Mouse (Mus musculus) limb, embryonic 15.5 days (tissue): ENCODE results near the gene Wee1. TPM values are rescaled to one million over a fixed set of nuclear protein-coding genes. Genes with fewer than 3 reads are reported as not detected.

Experiments
- ATAC-seq: fragments of 200-750 bp; cut with Nextera tagmentation; 2 replicates; pipeline ENCODE4 v1.8.0; 2017; ENCODE audit warnings: low read depth, moderate TSS enrichment; ENCODE audit not compliant: insufficient number of reproducible peaks, low FRiP score, low TSS enrichment
- H3K27ac ChIP-seq: fragments of 300-500 bp; sonication (generic); 2 replicates; pipeline ENCODE4 v1.5.1; 2015; ENCODE audit warnings: moderate library complexity, mild to moderate bottlenecking, inconsistent platforms
- H3K27me3 ChIP-seq: fragments of 300-500 bp; sonication (generic); 2 replicates; pipeline ENCODE4 v1.6.1; 2015; ENCODE audit warnings: inconsistent platforms
- H3K36me3 ChIP-seq: fragments of 300-500 bp; sonication (generic); 2 replicates; pipeline ENCODE4 v1.6.1; 2015; ENCODE audit warnings: inconsistent platforms
- H3K4me1 ChIP-seq: fragments of 300-500 bp; sonication (generic); 2 replicates; pipeline ENCODE4 v1.6.1; 2015; ENCODE audit warnings: inconsistent platforms
- H3K4me2 ChIP-seq: fragments of 300-500 bp; sonication (generic); 2 replicates; pipeline ENCODE4 v1.6.1; 2015; ENCODE audit warnings: mild to moderate bottlenecking, inconsistent platforms
- H3K4me3 ChIP-seq: fragments of 300-500 bp; sonication (generic); 2 replicates; pipeline ENCODE4 v1.5.1; 2015; ENCODE audit warnings: mild to moderate bottlenecking, inconsistent platforms
- H3K9ac ChIP-seq: fragments of 300-500 bp; sonication (generic); 2 replicates; pipeline ENCODE4 v1.6.1; 2015; ENCODE audit warnings: inconsistent platforms
- H3K9me3 ChIP-seq: fragments of 300-500 bp; sonication (generic); 2 replicates; pipeline ENCODE4 v1.6.1; 2016; ENCODE audit warnings: inconsistent platforms
- WGBS: fragments of 180-500 bp; shearing (Covaris S2); methylation state at CpG from one replicate; pipeline ENCODE4 v1.1.7; 2015; 5-methylcytosine and 5-hydroxymethylcytosine counted together
- polyA plus RNA-seq: library from polyadenylated mRNA; unstranded; fragments of >200 nt; fragmentation: Nextera tagmentation; extraction: Ambion mirVana; gene quantifications from 2 replicates; pipeline ENCODE4 v1.2.1, GENCODE M21; 2015

Wee1 gene
- polyA plus RNA-seq, 1 experiment from 2014 or later = 20.5 TPM

GRCm38 (mm10) chr7:110164103-110164681, 42.3 kb downstream of the Wee1 start:
- peak overlapping the region; percentile 97 for H3K27ac ChIP-seq
- H3K9ac ChIP-seq = peak overlapping the region; percentile 51
- peak overlapping the region; percentile 52 for H3K4me3 ChIP-seq
- no peaks in the 10 kb centered on the region for H3K9me3 ChIP-seq
- H3K4me2 ChIP-seq = peak overlapping the region; percentile 89
- peak; percentile 83 for ATAC-seq
- WGBS = under 1% methylated on average over 24 of the region's 24 CpGs
- H3K36me3 ChIP-seq = no peaks in the 10 kb centered on the region
- 0 out of 2 replicates have a peak, but pooled peaks cover 3% of the 10 kb centered on the region for H3K4me1 ChIP-seq
- no peaks in the 10 kb centered on the region for H3K27me3 ChIP-seq

GRCm38 (mm10) chr7:110164712-110165122, 42.9 kb downstream of the Wee1 start:
- ATAC-seq = peak; percentile 88
- Histone ChIP-seq H3K9ac (peak overlapping the region; percentile 51), H3K36me3 (no peaks in the 10 kb centered on the region), H3K4me2 (peak overlapping the region; percentile 89), H3K4me3 (peak overlapping the region; percentile 52), H3K4me1 (0 out of 2 replicates have a peak, but pooled peaks cover 3% of the 10 kb centered on the region), H3K27me3 (no peaks in the 10 kb centered on the region), H3K27ac (peak overlapping the region; percentile 97), H3K9me3 (no peaks in the 10 kb centered on the region)
- WGBS = under 1% methylated on average over 20 of the region's 20 CpGs

GRCm38 (mm10) chr7:110166233-110166632, 44.4 kb downstream of the Wee1 start:
- Histone ChIP-seq H3K4me1 (0 out of 2 replicates have a peak, but pooled peaks cover 3% of the 10 kb centered on the region), H3K27me3 (no peaks in the 10 kb centered on the region), H3K4me3 (no peak overlapping the region), H3K27ac (no peak overlapping the region), H3K9ac (no peak overlapping the region), H3K36me3 (no peaks in the 10 kb centered on the region), H3K9me3 (no peaks in the 10 kb centered on the region), H3K4me2 (no peak overlapping the region)
- ATAC-seq = no peak
- 63% methylated on average over 8 of the region's 8 CpGs for WGBS

- no peak overlapping the region for H3K27ac ChIP-seq
- no peak for ATAC-seq
- no peaks in the 10 kb centered on the region for H3K27me3 ChIP-seq
- H3K9me3 ChIP-seq = no peaks in the 10 kb centered on the region
- no peaks in the 10 kb centered on the region for H3K4me1 ChIP-seq
- H3K4me2 ChIP-seq = no peak overlapping the region
- WGBS = 92% methylated on average over 7 of the region's 7 CpGs
- H3K36me3 ChIP-seq = no peaks in the 10 kb centered on the region
- H3K4me3 ChIP-seq = no peak overlapping the region
- no peak overlapping the region for H3K9ac ChIP-seq
Measured at GRCm38 (mm10) chr7:110179208-110179607, 57.4 kb downstream of the Wee1 start.

- Histone ChIP-seq H3K4me1 (no peaks in the 10 kb centered on the region), H3K4me2 (no peak overlapping the region), H3K36me3 (no peaks in the 10 kb centered on the region), H3K27me3 (no peaks in the 10 kb centered on the region), H3K4me3 (no peak overlapping the region), H3K9me3 (no peaks in the 10 kb centered on the region), H3K27ac (no peak overlapping the region), H3K9ac (no peak overlapping the region)
- no peak for ATAC-seq
Measured at GRCm38 (mm10) chr7:110180613-110181012, 58.8 kb downstream of the Wee1 start.

- no peak overlapping the region for H3K9ac ChIP-seq
- no peaks in the 10 kb centered on the region for H3K27me3 ChIP-seq
- H3K4me2 ChIP-seq = no peak overlapping the region
- 50% methylated on average over 8 of the region's 8 CpGs for WGBS
- H3K36me3 ChIP-seq = no peaks in the 10 kb centered on the region
- H3K9me3 ChIP-seq = no peaks in the 10 kb centered on the region
- no peaks in the 10 kb centered on the region for H3K4me1 ChIP-seq
- no peak for ATAC-seq
- no peak overlapping the region for H3K4me3 ChIP-seq
- no peak overlapping the region for H3K27ac ChIP-seq
Measured at GRCm38 (mm10) chr7:110181446-110181845, 59.6 kb downstream of the Wee1 start.

GRCm38 (mm10) chr7:110184608-110185007, 62.8 kb downstream of the Wee1 start:
- Histone ChIP-seq H3K4me1 (no peaks in the 10 kb centered on the region), H3K27ac (no peak overlapping the region), H3K9ac (no peak overlapping the region), H3K4me2 (no peak overlapping the region), H3K9me3 (no peaks in the 10 kb centered on the region), H3K4me3 (no peak overlapping the region), H3K36me3 (no peaks in the 10 kb centered on the region), H3K27me3 (no peaks in the 10 kb centered on the region)
- no peak for ATAC-seq
- WGBS = 79% methylated on average over 3 of the region's 3 CpGs

GRCm38 (mm10) chr7:110189951-110190350, 68.1 kb downstream of the Wee1 start:
- Histone ChIP-seq H3K27me3 (no peaks in the 10 kb centered on the region), H3K9me3 (no peaks in the 10 kb centered on the region), H3K4me1 (no peaks in the 10 kb centered on the region), H3K36me3 (no peaks in the 10 kb centered on the region), H3K27ac (peak overlapping the region; percentile 33), H3K4me3 (no peak overlapping the region), H3K9ac (no peak overlapping the region), H3K4me2 (no peak overlapping the region)
- WGBS = 40% methylated on average over 7 of the region's 7 CpGs
- no peak for ATAC-seq

Other genes with a start within 250 kb of the Wee1 start
- gene Dennd5a, start 161.6 kb upstream of the Wee1 start, polyA plus RNA-seq = 31.9 and 34.7 TPM in 2 replicates
- 69.8 and 71.6 TPM in 2 replicates for gene Tmem41b, start 135.1 kb upstream of the Wee1 start, polyA plus RNA-seq
- gene Ipo7, start 103.8 kb upstream of the Wee1 start, polyA plus RNA-seq = 35.1 and 42.8 TPM in 2 replicates
- gene Zfp143, start 60.8 kb upstream of the Wee1 start, polyA plus RNA-seq = 17.9 and 18.6 TPM in 2 replicates
- 33.3 and 34.4 TPM in 2 replicates for gene Swap70, start 99.7 kb downstream of the Wee1 start, polyA plus RNA-seq